Mouse (Mus musculus): ENCODE data around the gene Dbh. TPM values are rescaled to one million over a fixed set of nuclear protein-coding genes. Genes with fewer than 3 reads are reported as not detected.

The Dbh gene
- polyA plus RNA-seq, 1 experiment from 2014 or later = 0.47 TPM

GRCm38 (mm10) chr2:27149457-27149856, 15.6 kb upstream of the Dbh start:
- Histone ChIP-seq H3K27me3 (ENCODE audit: control insufficient read depth, insufficient read depth, low read length) (peaks cover 12% of the 10 kb centered on the region), H3K4me2 (no peak overlapping the region), H3K9me3 (replicated peaks; ENCODE audit: control insufficient read depth, low read length) (no peaks in the 10 kb centered on the region), H3K36me3 (ENCODE audit: control insufficient read depth, insufficient read depth, low read length) (no peaks in the 10 kb centered on the region), H3K4me3 (ENCODE audit: low read depth, low read length) (no peak overlapping the region), H3K4me1 (ENCODE audit: control insufficient read depth, insufficient read depth, low read length) (peaks cover 5% of the 10 kb centered on the region; the same call in 1 of the 2 replicates), H3K27ac (ENCODE audit: low read depth, low read length) (no peak overlapping the region), H3K9ac (ENCODE audit: low read depth, low read length) (no peak overlapping the region)
- WGBS (ENCODE audit: insufficient replicate concordance) = 8% methylated on average over 2 of the region's 2 CpGs
- no peak for ATAC-seq (replicated peaks; ENCODE audit: insufficient number of reproducible peaks, low FRiP score, low TSS enrichment)

GRCm38 (mm10) chr2:27154466-27155185, 10.4 kb upstream of the Dbh start:
- H3K27me3 ChIP-seq (ENCODE audit: control insufficient read depth, insufficient read depth, low read length) = peaks cover 2% of the 10 kb centered on the region; the same call in 1 of the 2 replicates
- ATAC-seq (replicated peaks; ENCODE audit: insufficient number of reproducible peaks, low FRiP score, low TSS enrichment) = no peak
- H3K4me3 ChIP-seq (ENCODE audit: low read depth, low read length) = no peak overlapping the region
- 77% methylated on average over 10 of the region's 10 CpGs for WGBS (ENCODE audit: insufficient replicate concordance)
- no peak overlapping the region for H3K4me2 ChIP-seq
- no peaks in the 10 kb centered on the region; the same call in 1 of the 2 replicates for H3K4me1 ChIP-seq (ENCODE audit: control insufficient read depth, insufficient read depth, low read length)
- H3K27ac ChIP-seq (ENCODE audit: low read depth, low read length) = no peak overlapping the region
- H3K9ac ChIP-seq (ENCODE audit: low read depth, low read length) = no peak overlapping the region
- no peaks in the 10 kb centered on the region for H3K9me3 ChIP-seq (replicated peaks; ENCODE audit: control insufficient read depth, low read length)
- no peaks in the 10 kb centered on the region for H3K36me3 ChIP-seq (ENCODE audit: control insufficient read depth, insufficient read depth, low read length)

- H3K9ac ChIP-seq (ENCODE audit: low read depth, low read length) = no peak overlapping the region
- no peak overlapping the region for H3K4me3 ChIP-seq (ENCODE audit: low read depth, low read length)
- no peak overlapping the region for H3K4me2 ChIP-seq
- H3K9me3 ChIP-seq (replicated peaks; ENCODE audit: control insufficient read depth, low read length) = no peaks in the 10 kb centered on the region
- H3K4me1 ChIP-seq (ENCODE audit: control insufficient read depth, insufficient read depth, low read length) = no peaks in the 10 kb centered on the region
- H3K27me3 ChIP-seq (ENCODE audit: control insufficient read depth, insufficient read depth, low read length) = no peaks in the 10 kb centered on the region; the same call in 1 of the 2 replicates
- WGBS (ENCODE audit: insufficient replicate concordance) = 79% methylated on average over 6 of the region's 6 CpGs
- no peaks in the 10 kb centered on the region for H3K36me3 ChIP-seq (ENCODE audit: control insufficient read depth, insufficient read depth, low read length)
- ATAC-seq (replicated peaks; ENCODE audit: insufficient number of reproducible peaks, low FRiP score, low TSS enrichment) = no peak
- H3K27ac ChIP-seq (ENCODE audit: low read depth, low read length) = no peak overlapping the region
These were observed 8.4 kb upstream of the Dbh start for GRCm38 (mm10) chr2:27156596-27156995.

- Histone ChIP-seq H3K9me3 (replicated peaks; ENCODE audit: control insufficient read depth, low read length) (no peaks in the 10 kb centered on the region), H3K4me3 (ENCODE audit: low read depth, low read length) (no peak overlapping the region), H3K27ac (ENCODE audit: low read depth, low read length) (no peak overlapping the region), H3K36me3 (ENCODE audit: control insufficient read depth, insufficient read depth, low read length) (no peaks in the 10 kb centered on the region), H3K4me2 (no peak overlapping the region), H3K4me1 (ENCODE audit: control insufficient read depth, insufficient read depth, low read length) (0 out of 2 replicates have a peak, but pooled peaks cover 3% of the 10 kb centered on the region), H3K27me3 (ENCODE audit: control insufficient read depth, insufficient read depth, low read length) (peaks cover 4% of the 10 kb centered on the region; the same call in 1 of the 2 replicates), H3K9ac (ENCODE audit: low read depth, low read length) (no peak overlapping the region)
- ATAC-seq (replicated peaks; ENCODE audit: insufficient number of reproducible peaks, low FRiP score, low TSS enrichment) = no peak
- WGBS (ENCODE audit: insufficient replicate concordance) = 85% methylated on average over 2 of the region's 2 CpGs
These were observed 3.5 kb upstream of the Dbh start for GRCm38 (mm10) chr2:27161526-27161925.

GRCm38 (mm10) chr2:27162656-27163055, 2.4 kb upstream of the Dbh start:
- no peak overlapping the region for H3K4me3 ChIP-seq (ENCODE audit: low read depth, low read length)
- WGBS (ENCODE audit: insufficient replicate concordance) = 58% methylated on average over 11 of the region's 11 CpGs

GRCm38 (mm10) chr2:27163851-27164250, 1.2 kb upstream of the Dbh start:
- no peak overlapping the region for H3K9ac ChIP-seq (ENCODE audit: low read depth, low read length)
- no peaks in the 10 kb centered on the region for H3K36me3 ChIP-seq (ENCODE audit: control insufficient read depth, insufficient read depth, low read length)
- 0 out of 2 replicates have a peak, but pooled peaks cover 3% of the 10 kb centered on the region for H3K4me1 ChIP-seq (ENCODE audit: control insufficient read depth, insufficient read depth, low read length)
- 77% methylated on average over 5 of the region's 5 CpGs for WGBS (ENCODE audit: insufficient replicate concordance)
- no peaks in the 10 kb centered on the region for H3K9me3 ChIP-seq (replicated peaks; ENCODE audit: control insufficient read depth, low read length)
- no peak for ATAC-seq (replicated peaks; ENCODE audit: insufficient number of reproducible peaks, low FRiP score, low TSS enrichment)
- H3K27ac ChIP-seq (ENCODE audit: low read depth, low read length) = no peak overlapping the region
- no peak overlapping the region for H3K4me2 ChIP-seq
- no peak overlapping the region for H3K4me3 ChIP-seq (ENCODE audit: low read depth, low read length)
- H3K27me3 ChIP-seq (ENCODE audit: control insufficient read depth, insufficient read depth, low read length) = peaks cover 4% of the 10 kb centered on the region; the same call in 1 of the 2 replicates

More at GRCm38 (mm10) chr2:27162656-27163055, 2.4 kb upstream of the Dbh start:
- no peak overlapping the region for H3K4me2 ChIP-seq
- ATAC-seq (replicated peaks; ENCODE audit: insufficient number of reproducible peaks, low FRiP score, low TSS enrichment) = no peak
- H3K27ac ChIP-seq (ENCODE audit: low read depth, low read length) = no peak overlapping the region
- peaks cover 4% of the 10 kb centered on the region; the same call in 1 of the 2 replicates for H3K27me3 ChIP-seq (ENCODE audit: control insufficient read depth, insufficient read depth, low read length)
- H3K4me1 ChIP-seq (ENCODE audit: control insufficient read depth, insufficient read depth, low read length) = 0 out of 2 replicates have a peak, but pooled peaks cover 3% of the 10 kb centered on the region
- no peak overlapping the region for H3K9ac ChIP-seq (ENCODE audit: low read depth, low read length)
- no peaks in the 10 kb centered on the region for H3K9me3 ChIP-seq (replicated peaks; ENCODE audit: control insufficient read depth, low read length)
- no peaks in the 10 kb centered on the region for H3K36me3 ChIP-seq (ENCODE audit: control insufficient read depth, insufficient read depth, low read length)

- 79% methylated on average over 2 of the region's 2 CpGs for WGBS (ENCODE audit: insufficient replicate concordance)
- Histone ChIP-seq H3K27me3 (ENCODE audit: control insufficient read depth, insufficient read depth, low read length) (peaks cover 4% of the 10 kb centered on the region; the same call in 1 of the 2 replicates), H3K27ac (ENCODE audit: low read depth, low read length) (no peak overlapping the region), H3K36me3 (ENCODE audit: control insufficient read depth, insufficient read depth, low read length) (no peaks in the 10 kb centered on the region), H3K4me2 (no peak overlapping the region), H3K9me3 (replicated peaks; ENCODE audit: control insufficient read depth, low read length) (no peaks in the 10 kb centered on the region), H3K4me3 (ENCODE audit: low read depth, low read length) (no peak overlapping the region), H3K4me1 (ENCODE audit: control insufficient read depth, insufficient read depth, low read length) (0 out of 2 replicates have a peak, but pooled peaks cover 3% of the 10 kb centered on the region), H3K9ac (ENCODE audit: low read depth, low read length) (no peak overlapping the region)
- ATAC-seq (replicated peaks; ENCODE audit: insufficient number of reproducible peaks, low FRiP score, low TSS enrichment) = no peak
These were observed 1.0 kb downstream of the Dbh start for GRCm38 (mm10) chr2:27166074-27166473.

- Histone ChIP-seq H3K27ac (ENCODE audit: low read depth, low read length) (no peak overlapping the region), H3K36me3 (ENCODE audit: control insufficient read depth, insufficient read depth, low read length) (no peaks in the 10 kb centered on the region), H3K27me3 (ENCODE audit: control insufficient read depth, insufficient read depth, low read length) (peaks cover 4% of the 10 kb centered on the region; the same call in 1 of the 2 replicates), H3K4me2 (no peak overlapping the region), H3K9me3 (replicated peaks; ENCODE audit: control insufficient read depth, low read length) (no peaks in the 10 kb centered on the region), H3K4me1 (ENCODE audit: control insufficient read depth, insufficient read depth, low read length) (0 out of 2 replicates have a peak, but pooled peaks cover 3% of the 10 kb centered on the region), H3K9ac (ENCODE audit: low read depth, low read length) (no peak overlapping the region), H3K4me3 (ENCODE audit: low read depth, low read length) (no peak overlapping the region)
- 7% methylated on average over 2 of the region's 2 CpGs for WGBS (ENCODE audit: insufficient replicate concordance)
- no peak for ATAC-seq (replicated peaks; ENCODE audit: insufficient number of reproducible peaks, low FRiP score, low TSS enrichment)
These were observed 2.0 kb downstream of the Dbh start for GRCm38 (mm10) chr2:27166999-27167398.
